Mouse (Mus musculus) common myeloid progenitor, adult 5-6 weeks (primary cell): Measurements from ENCODE around the gene Mid1. TPM values are rescaled to one million over a fixed set of nuclear protein-coding genes. Genes with fewer than 3 reads are reported as not detected.

Experiments used
- total RNA-seq: library from RNA; stranded (forward); fragments of 200-1000, 187-1606 nt; gene quantifications from 2 replicates; pipeline ENCODE4 v1.2.3, GENCODE M21; 2017

Mid1 gene
- total RNA-seq, 1 experiment from 2014 or later = 10.3 TPM

Other genes starting within 250 kb of the Mid1 start
- not detected in 2 replicates for gene 4933400A11Rik, start 94.4 kb downstream of the Mid1 start, total RNA-seq